Mouse (Mus musculus) testis, adult 2 months (tissue): ENCODE data around the gene Msrb3. TPM values are rescaled to one million over a fixed set of nuclear protein-coding genes. Genes with fewer than 3 reads are reported as not detected.
A peak's percentile ranks its signal among the peaks of the same experiment; 100 is the strongest.

Experiments used
- H3K27ac ChIP-seq: fragments of 200-500 bp; 2 replicates; pipeline ENCODE4 v1.5.1; 2012; ENCODE audit warnings: low read depth, low read length; ENCODE audit not compliant: control insufficient read depth, insufficient read depth
- H3K27me3 ChIP-seq: fragments of 200-500 bp; 2 replicates; pipeline ENCODE4 v1.6.1; 2012; ENCODE audit warnings: mild to moderate bottlenecking, low read length, moderate library complexity; ENCODE audit not compliant: control insufficient read depth, insufficient read depth
- H3K36me3 ChIP-seq: fragments of 200-500 bp; 2 replicates; pipeline ENCODE4 v1.6.1; 2012; ENCODE audit warnings: mild to moderate bottlenecking, low read length; ENCODE audit not compliant: control insufficient read depth, insufficient read depth
- H3K4me1 ChIP-seq: fragments of 200-500 bp; 2 replicates; pipeline ENCODE4 v1.6.1; 2012; ENCODE audit warnings: low read length; ENCODE audit not compliant: control insufficient read depth, insufficient read depth
- H3K4me3 ChIP-seq: fragments of 200-500 bp; 2 replicates; pipeline ENCODE4 v1.5.1; 2012; ENCODE audit warnings: low read depth, mild to moderate bottlenecking, low read length, moderate library complexity, mixed read lengths; ENCODE audit not compliant: control insufficient read depth
- CTCF ChIP-seq: fragments of 200-500 bp; IDR thresholded peaks from 2 replicates; pipeline ENCODE4 v1.5.1; 2012; ENCODE audit warnings: low read depth, mild to moderate bottlenecking, inconsistent platforms, low read length, moderate library complexity; ENCODE audit not compliant: control insufficient read depth, insufficient read depth, insufficient replicate concordance
- POLR2A ChIP-seq: fragments of 200-500 bp; IDR thresholded peaks from 2 replicates; pipeline ENCODE4 v1.6.1; 2012; ENCODE audit warnings: low read depth, mild to moderate bottlenecking, inconsistent platforms, low read length, moderate library complexity; ENCODE audit not compliant: control insufficient read depth
- polyA plus RNA-seq: library from polyadenylated mRNA; depleted of rRNA; stranded (reverse); fragments of >200 nt; gene quantifications from 2 replicates; pipeline ENCODE4 v1.2.3, GENCODE M21; 2012

The Msrb3 gene
- polyA plus RNA-seq, 1 experiment = 35.1 TPM

DNA sequence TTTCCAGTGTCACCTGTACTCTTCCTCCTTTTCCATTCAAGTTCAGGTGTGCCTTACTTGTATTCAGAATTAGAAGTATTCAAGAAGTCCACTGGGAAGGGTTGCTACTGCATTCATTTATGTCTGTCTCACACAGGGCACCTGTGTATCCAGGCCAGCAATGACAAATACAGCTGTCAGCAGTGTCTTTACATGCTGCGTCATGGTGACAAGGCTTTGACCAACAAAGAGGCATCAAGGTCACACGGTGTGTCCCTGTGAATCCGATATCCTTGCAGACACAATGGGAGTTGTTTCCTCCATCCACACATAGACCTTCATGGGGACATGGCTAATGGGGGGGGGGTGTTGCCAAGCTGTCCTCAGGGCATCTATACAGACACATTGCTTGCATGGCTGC lies 121.4 kb downstream of the Msrb3 start:
- no peak overlapping the region for H3K4me3 ChIP-seq
- H3K27ac ChIP-seq = no peak overlapping the region
- no peaks in the 10 kb centered on the region for H3K36me3 ChIP-seq
- no peaks in the 10 kb centered on the region for H3K4me1 ChIP-seq
- H3K27me3 ChIP-seq = no peaks in the 10 kb centered on the region
- TF ChIP-seq POLR2A (no peak), CTCF (no peak)

GRCm38 (mm10) chr10:120775361-120775760 lies 123.5 kb downstream of the Msrb3 start:
- Histone ChIP-seq H3K36me3 (no peaks in the 10 kb centered on the region), H3K4me3 (no peak overlapping the region), H3K27me3 (no peaks in the 10 kb centered on the region), H3K27ac (no peak overlapping the region), H3K4me1 (no peaks in the 10 kb centered on the region)
- TF ChIP-seq CTCF (no peak), POLR2A (no peak)

GRCm38 (mm10) chr10:120767418-120767817 lies 131.5 kb downstream of the Msrb3 start:
- H3K27me3 ChIP-seq = no peaks in the 10 kb centered on the region
- no peak overlapping the region for H3K4me3 ChIP-seq
- no peak for TF ChIP-seq POLR2A
- no peak for TF ChIP-seq CTCF
- no peak overlapping the region for H3K27ac ChIP-seq
- H3K36me3 ChIP-seq = no peaks in the 10 kb centered on the region
- H3K4me1 ChIP-seq = peaks cover 3% of the 10 kb centered on the region; the same call in 1 of the 2 replicates

DNA sequence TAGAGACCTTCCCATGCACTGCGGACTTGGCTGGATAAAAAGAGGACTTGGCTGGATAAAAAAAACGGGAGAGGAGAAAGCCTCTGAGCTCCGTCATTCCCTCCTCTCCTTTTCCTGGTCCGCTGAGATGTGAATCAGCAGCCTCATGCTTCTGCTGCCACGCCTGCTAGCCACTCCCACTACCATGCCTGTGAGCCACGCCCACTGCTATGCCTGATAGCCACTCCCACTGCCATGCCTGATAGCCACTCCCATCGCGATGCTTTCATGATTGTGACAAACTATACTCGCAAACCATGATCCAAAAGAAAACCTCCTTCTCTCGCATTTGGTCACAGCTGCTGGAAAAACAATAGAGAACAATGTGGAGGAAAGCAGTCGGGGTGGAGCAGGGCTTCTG lies 133.5 kb downstream of the Msrb3 start:
- H3K4me1 ChIP-seq = peaks cover 3% of the 10 kb centered on the region
- H3K27ac ChIP-seq = no peak overlapping the region
- TF ChIP-seq CTCF (no peak), POLR2A (peak; percentile 67; the same call in 1 of the 2 replicates)
- H3K27me3 ChIP-seq = no peaks in the 10 kb centered on the region
- H3K4me3 ChIP-seq = peak overlapping the region; percentile 83
- no peaks in the 10 kb centered on the region for H3K36me3 ChIP-seq

DNA sequence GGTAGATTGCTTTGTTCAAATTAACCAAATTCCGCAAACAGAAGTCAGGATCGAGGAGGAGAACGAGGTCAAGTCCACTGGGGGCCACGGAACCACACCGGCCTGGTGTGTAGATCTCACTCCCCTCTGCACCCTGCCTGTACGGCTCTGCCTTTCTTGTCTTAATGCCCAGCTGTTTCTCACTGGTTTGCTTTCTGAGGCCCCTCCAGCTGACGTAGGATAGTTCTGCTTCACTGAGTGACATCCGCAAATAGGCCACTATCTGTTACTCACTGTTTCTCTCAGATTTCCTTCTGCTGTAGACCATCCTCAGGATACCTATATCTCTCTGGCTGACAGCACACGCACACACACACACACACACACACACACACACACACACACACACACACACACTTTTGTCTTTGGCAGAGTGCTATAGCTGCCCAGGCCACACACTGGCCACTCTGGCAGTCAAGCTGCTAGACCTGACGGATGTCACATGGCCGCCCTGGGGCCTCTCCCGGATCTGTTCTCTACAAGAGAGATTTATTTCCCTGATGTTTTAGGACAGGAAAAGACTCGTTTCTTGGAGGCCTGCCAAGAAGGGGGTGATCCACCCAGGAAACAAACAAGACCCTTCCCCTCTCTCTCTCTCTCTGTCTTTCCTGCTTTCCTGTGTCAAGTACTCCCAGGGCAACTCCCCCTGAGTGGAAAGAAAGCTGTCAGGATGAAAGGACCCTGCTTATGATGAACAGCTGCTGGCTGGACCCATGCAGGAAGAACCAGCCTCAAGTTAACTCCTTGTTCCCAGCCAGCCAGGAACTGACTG lies 135.0 kb downstream of the Msrb3 start:
- H3K4me3 ChIP-seq = peak overlapping the region; percentile 68
- peaks cover 3% of the 10 kb centered on the region for H3K4me1 ChIP-seq
- H3K27ac ChIP-seq = no peak overlapping the region
- H3K36me3 ChIP-seq = no peaks in the 10 kb centered on the region
- TF ChIP-seq POLR2A (no peak), CTCF (no peak)
- no peaks in the 10 kb centered on the region for H3K27me3 ChIP-seq

- H3K4me1 ChIP-seq = peaks cover 3% of the 10 kb centered on the region
- peak overlapping the region; percentile 68 for H3K4me3 ChIP-seq
- no peaks in the 10 kb centered on the region for H3K27me3 ChIP-seq
- no peak for TF ChIP-seq CTCF
- peak; percentile 57; the same call in 1 of the 2 replicates for TF ChIP-seq POLR2A
- no peaks in the 10 kb centered on the region for H3K36me3 ChIP-seq
- H3K27ac ChIP-seq = no peak overlapping the region
Observed at GRCm38 (mm10) chr10:120762958-120763357, 135.9 kb downstream of the Msrb3 start.

DNA sequence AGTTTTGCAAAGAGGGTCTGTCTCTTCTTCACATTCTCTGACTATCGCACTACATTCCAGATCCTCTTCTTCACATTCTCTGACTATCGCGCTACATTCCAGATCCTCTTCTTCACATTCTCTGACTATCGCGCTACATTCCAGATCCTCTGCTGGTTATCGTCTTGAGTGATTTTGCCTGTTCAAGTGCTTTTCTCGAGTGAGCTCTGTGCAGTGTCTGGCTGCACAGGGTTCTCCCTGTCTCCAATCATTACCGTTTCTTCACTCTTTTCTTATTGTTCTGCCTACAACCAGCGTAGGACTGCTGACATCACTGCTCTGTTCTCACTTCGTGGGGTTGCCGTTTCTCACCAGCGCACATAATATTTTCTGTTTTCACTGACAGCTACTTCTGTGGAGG lies 138.2 kb downstream of the Msrb3 start:
- Histone ChIP-seq H3K4me1 (peaks cover 3% of the 10 kb centered on the region), H3K36me3 (no peaks in the 10 kb centered on the region), H3K27me3 (no peaks in the 10 kb centered on the region), H3K4me3 (peak overlapping the region; percentile 42), H3K27ac (no peak overlapping the region)
- TF ChIP-seq CTCF (no peak), POLR2A (no peak)

DNA sequence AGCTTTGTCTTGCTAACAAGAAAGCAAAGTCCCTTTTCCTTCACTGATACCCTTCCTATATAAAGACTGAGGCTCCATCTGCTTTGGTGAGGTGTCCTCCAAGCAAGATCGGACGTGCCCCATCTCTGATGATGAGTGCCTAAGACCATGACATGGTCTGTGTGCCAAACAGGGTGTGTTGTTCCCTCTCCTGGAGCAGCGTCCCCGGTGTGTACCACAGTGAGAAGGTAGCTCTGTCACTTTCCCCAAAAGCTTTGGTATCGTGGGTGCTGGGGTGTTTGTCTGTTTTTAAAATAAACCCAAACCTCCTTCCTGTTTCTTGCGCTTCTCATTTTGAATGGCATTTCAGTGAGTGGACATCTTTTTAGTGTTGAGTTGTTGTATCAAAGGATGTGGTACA lies 139.0 kb downstream of the Msrb3 start:
- no peak overlapping the region for H3K4me3 ChIP-seq
- no peak for TF ChIP-seq CTCF
- no peak for TF ChIP-seq POLR2A

More for the DNA sequence above, 139.0 kb downstream of the Msrb3 start:
- H3K27ac ChIP-seq = no peak overlapping the region
- no peaks in the 10 kb centered on the region for H3K27me3 ChIP-seq
- H3K36me3 ChIP-seq = no peaks in the 10 kb centered on the region
- peaks cover 3% of the 10 kb centered on the region for H3K4me1 ChIP-seq
